In the genomic region with DNA sequence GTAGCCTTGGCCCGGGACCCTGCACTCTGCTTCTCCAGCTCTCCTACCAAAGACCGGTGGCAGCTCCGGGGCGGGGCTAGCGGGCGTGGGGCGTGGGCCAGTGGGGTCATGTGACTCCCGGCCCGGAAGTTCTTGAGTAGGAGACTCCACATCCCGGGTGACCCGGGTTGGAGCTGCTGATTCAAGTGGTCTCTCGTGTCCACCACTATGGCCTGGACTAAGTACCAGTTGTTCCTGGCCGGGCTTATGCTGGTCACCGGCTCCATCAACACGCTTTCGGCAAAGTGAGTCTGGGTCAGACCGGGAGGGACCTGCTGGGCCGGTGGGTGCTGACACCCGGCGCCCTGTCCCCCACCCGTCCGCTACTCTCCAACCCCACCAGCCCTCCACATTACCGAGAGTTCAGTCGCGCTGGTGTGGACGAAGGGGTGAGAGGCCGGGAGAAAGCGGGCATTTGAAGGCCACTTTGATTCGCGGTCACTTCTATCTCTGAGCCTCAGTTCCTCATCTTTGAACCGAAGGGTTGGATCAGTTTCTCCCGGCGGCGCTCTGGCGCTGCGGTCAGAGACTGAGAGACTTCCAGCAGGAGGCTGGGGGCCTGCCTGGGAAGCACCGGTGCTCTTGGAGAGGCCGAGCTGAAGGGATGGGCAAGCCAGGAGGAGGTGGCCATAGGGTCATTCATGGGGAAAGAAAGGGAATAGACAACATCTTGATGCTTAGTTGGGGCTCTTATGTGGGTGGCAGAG, we compare ENCODE assay signal across 8 mouse cellular contexts. TPM values are rescaled to one million over a fixed set of nuclear protein-coding genes. Genes with fewer than 3 reads are reported as not detected.
DNase-seq lines count a peak whose midpoint lies in the region; ATAC-seq and TF ChIP-seq lines count a peak whose summit lies in the region.

A gene (plus strand): TSS at position 119 of the 746 bp plus-strand sequence.

- peaks cover 27% of the 10 kb centered on the region for H3K4me1 ChIP-seq in erythroblast, embryonic 14.5 days (ENCODE audit: control insufficient read depth)
- H3K4me1 ChIP-seq in heart, embryonic 12.5 days (replicated peaks) = peaks cover 43% of the 10 kb centered on the region
- peaks cover 41% of the 10 kb centered on the region for H3K4me1 ChIP-seq in liver, embryonic 12.5 days
- H3K4me1 ChIP-seq in stomach, embryonic 15.5 days = peaks cover 24% of the 10 kb centered on the region

- peak within 1 kb of the TSS; percentile 71 for H3K27ac ChIP-seq in heart, embryonic 12.5 days (ENCODE audit: poor library complexity, severe bottlenecking)
- peak within 1 kb of the TSS; percentile 32; the same call in 1 of the 2 replicates for H3K27ac ChIP-seq in liver, embryonic 12.5 days
- peak within 1 kb of the TSS; percentile 61; the same call in 1 of the 2 replicates for H3K27ac ChIP-seq in stomach, embryonic 15.5 days

- ATAC-seq in heart, embryonic 12.5 days (ENCODE audit: insufficient number of reproducible peaks, low FRiP score) = peak; percentile 93
- peak; percentile 92 for ATAC-seq in liver, embryonic 12.5 days
- ATAC-seq in stomach, embryonic 15.5 days (ENCODE audit: insufficient read depth, low FRiP score, low read depth) = peak; percentile 90

- peaks cover 42% of the 10 kb centered on the region for H3K79me2 ChIP-seq in C2C12 (ENCODE audit: control insufficient read depth, insufficient read depth)

- under 1% methylated on average over 38 of the region's 38 CpGs for WGBS in heart, embryonic 12.5 days
- whole genome bisulfite sequencing in liver, embryonic 12.5 days (ENCODE audit: insufficient replicate concordance) = under 1% methylated on average over 35 of the region's 38 CpGs
- WGBS in stomach, embryonic 15.5 days = under 1% methylated on average over 38 of the region's 38 CpGs

- H3K79me3 ChIP-seq in C2C12 (ENCODE audit: low read depth) = peaks cover 11% of the 10 kb centered on the region

- peak within 1 kb of the TSS; percentile 84 for H3K9ac ChIP-seq in heart, embryonic 12.5 days
- H3K9ac ChIP-seq in liver, embryonic 12.5 days = peak within 1 kb of the TSS; percentile 81
- peak within 1 kb of the TSS; percentile 45 for H3K9ac ChIP-seq in stomach, embryonic 15.5 days

- H3K4me3 ChIP-seq in C2C12 (ENCODE audit: insufficient read depth, poor library complexity, severe bottlenecking) = peak within 1 kb of the TSS; percentile 73
- peak within 1 kb of the TSS; percentile 85 for H3K4me3 ChIP-seq in erythroblast, embryonic 14.5 days (replicated peaks)
- H3K4me3 ChIP-seq in heart, embryonic 12.5 days = peak within 1 kb of the TSS; percentile 89
- H3K4me3 ChIP-seq in liver, embryonic 12.5 days = peak within 1 kb of the TSS; percentile 89
- H3K4me3 ChIP-seq in stomach, embryonic 15.5 days (replicated peaks) = peak within 1 kb of the TSS; percentile 78

- H3K27me3 ChIP-seq in C2C12 (ENCODE audit: control insufficient read depth, insufficient read depth, insufficient read length) = no peaks in the 10 kb centered on the region
- H3K27me3 ChIP-seq in erythroblast, embryonic 14.5 days (ENCODE audit: control insufficient read depth) = no peaks in the 10 kb centered on the region
- H3K27me3 ChIP-seq in heart, embryonic 12.5 days (replicated peaks) = no peaks in the 10 kb centered on the region
- H3K27me3 ChIP-seq in liver, embryonic 12.5 days (replicated peaks) = no peaks in the 10 kb centered on the region
- H3K27me3 ChIP-seq in stomach, embryonic 15.5 days (replicated peaks) = no peaks in the 10 kb centered on the region

- H3K36me3 ChIP-seq in C2C12 (ENCODE audit: control insufficient read depth, insufficient read depth) = peaks cover 10% of the 10 kb centered on the region
- peaks cover 14% of the 10 kb centered on the region for H3K36me3 ChIP-seq in erythroblast, embryonic 14.5 days (ENCODE audit: control insufficient read depth)
- H3K36me3 ChIP-seq in heart, embryonic 12.5 days = peaks cover 16% of the 10 kb centered on the region
- H3K36me3 ChIP-seq in liver, embryonic 12.5 days = peaks cover 10% of the 10 kb centered on the region; the same call in 1 of the 2 replicates
- H3K36me3 ChIP-seq in stomach, embryonic 15.5 days = no peaks in the 10 kb centered on the region

- peak within 1 kb of the TSS; percentile 77 for H3K4me2 ChIP-seq in heart, embryonic 12.5 days
- H3K4me2 ChIP-seq in liver, embryonic 12.5 days = peak within 1 kb of the TSS; percentile 90
- H3K4me2 ChIP-seq in stomach, embryonic 15.5 days = peak within 1 kb of the TSS; percentile 78

- H3ac ChIP-seq in C2C12 (ENCODE audit: control insufficient read depth, insufficient read length, low read depth) = peak within 1 kb of the TSS; percentile 65

- H3K9me3 ChIP-seq in erythroblast, embryonic 14.5 days (ENCODE audit: control insufficient read depth, low read length) = no peaks in the 10 kb centered on the region
- no peaks in the 10 kb centered on the region for H3K9me3 ChIP-seq in heart, embryonic 12.5 days (replicated peaks)
- H3K9me3 ChIP-seq in liver, embryonic 12.5 days (replicated peaks) = no peaks in the 10 kb centered on the region
- H3K9me3 ChIP-seq in stomach, embryonic 15.5 days = no peaks in the 10 kb centered on the region

- peak; percentile 93 for DNase-seq in brain, embryonic 14.5 days (ENCODE audit: low read depth)
- peak; percentile 97 for DNase-seq in kidney, postnatal 10 days
- DNase-seq in natural killer cell, adult 2 months (ENCODE audit: low spot score in 2 of 2) = peak; percentile 81 to 86

- no peak for TF ChIP-seq CTCF in C2C12 (IDR thresholded peaks at IDR 0.05; ENCODE audit: control insufficient read depth, insufficient read depth, insufficient read length)
- no peak for TF ChIP-seq CTCF in brain, embryonic 14.5 days (IDR thresholded peaks at IDR 0.05; ENCODE audit: borderline replicate concordance, extremely low read depth, insufficient read depth, insufficient read length)

- peak; percentile 63; the same call in 1 of the 2 replicates for TF ChIP-seq POLR2A in brain, embryonic 14.5 days (IDR thresholded peaks at IDR 0.05; ENCODE audit: borderline replicate concordance, extremely low read depth, insufficient read depth, insufficient read length, poor library complexity, severe bottlenecking)

TF ChIP-seq in C2C12, 6 proteins besides CTCF, POLR2A, EP300 and RAD21:
- TF ChIP-seq MAX (IDR thresholded peaks at IDR 0.05) = no peak
- peak; percentile 90 for TF ChIP-seq USF1 (IDR thresholded peaks at IDR 0.05; ENCODE audit: low read depth)
TF ChIP-seq in C2C12: peak in this region for 1.

RNA-seq across cellular contexts. Expression of the gene that starts here (rescaled TPM):
- polyA plus RNA-seq in C2C12 (2012; fragmentation: generic; extraction: Trizol) = 24.9 TPM
- polyA plus RNA-seq in brain, embryonic 14.5 days (2012; rRNA removed) = 44.4 and 52.9 TPM in 2 replicates
- 0.45 and 0.55 TPM in 2 replicates for polyA plus RNA-seq in erythroblast, embryonic 14.5 days (2012)
- 21.4 and 24.9 TPM in 2 replicates for polyA plus RNA-seq in heart, embryonic 12.5 days (2016; fragmentation: Nextera tagmentation; extraction: Ambion mirVana)
- polyA plus RNA-seq in liver, embryonic 12.5 days (2016; fragmentation: Nextera tagmentation; extraction: Ambion mirVana) = 10.3 and 12.1 TPM in 2 replicates
- polyA plus RNA-seq in stomach, embryonic 15.5 days (2015; fragmentation: Nextera tagmentation; extraction: Ambion mirVana) = 26.8 and 27.9 TPM in 2 replicates

Comparison
In these comparisons a context has a peak if more than half of its experiments do, and no peak if none do; other contexts are left out.
1. Peak in every context shown above with its lines: DNase-seq, ATAC-seq, H3K4me3 ChIP-seq and H3K27ac ChIP-seq.